Mouse (Mus musculus): Measurements from ENCODE around the gene Plk5.

Gene Plk5

GRCm38 (mm10) chr10:80357336-80357735, 1.1 kb downstream of the Plk5 start:
- no peak for DNase-seq (ENCODE audit: low read depth, low spot score)

GRCm38 (mm10) chr10:80357994-80358639, 1.9 kb downstream of the Plk5 start:
- DNase-seq (ENCODE audit: low read depth, low spot score): no peak

GRCm38 (mm10) chr10:80363734-80364133, 7.5 kb downstream of the Plk5 start:
- no peak for DNase-seq (ENCODE audit: low read depth, low spot score)

- DNase-seq (ENCODE audit: low read depth, low spot score): no peak
Observed at GRCm38 (mm10) chr10:80365736-80366135, 9.5 kb downstream of the Plk5 start.

GRCm38 (mm10) chr10:80367954-80368353, 11.7 kb downstream of the Plk5 start:
- DNase-seq (ENCODE audit: low read depth, low spot score): no peak

- DNase-seq (ENCODE audit: low read depth, low spot score): no peak
Observed at GRCm38 (mm10) chr10:80368392-80368791, 12.1 kb downstream of the Plk5 start.

GRCm38 (mm10) chr10:80369995-80370747, 13.9 kb downstream of the Plk5 start:
- no peak for DNase-seq (ENCODE audit: low read depth, low spot score)

GRCm38 (mm10) chr10:80371411-80371966, 15.2 kb downstream of the Plk5 start:
- no peak for DNase-seq (ENCODE audit: low read depth, low spot score)

GRCm38 (mm10) chr10:80371983-80372382, 15.7 kb downstream of the Plk5 start:
- DNase-seq (ENCODE audit: low read depth, low spot score): no peak

- no peak for DNase-seq (ENCODE audit: low read depth, low spot score)
Observed at GRCm38 (mm10) chr10:80372706-80373105, 16.4 kb downstream of the Plk5 start.

- peak; percentile 52 for DNase-seq (ENCODE audit: low read depth, low spot score)
Observed at GRCm38 (mm10) chr10:80374063-80374462, 17.8 kb downstream of the Plk5 start.

GRCm38 (mm10) chr10:80376160-80376559, 19.9 kb downstream of the Plk5 start:
- peak; percentile 82 for DNase-seq (ENCODE audit: low read depth, low spot score)

GRCm38 (mm10) chr10:80377716-80378115, 21.5 kb downstream of the Plk5 start:
- DNase-seq (ENCODE audit: low read depth, low spot score): no peak

GRCm38 (mm10) chr10:80382641-80383365, 26.5 kb downstream of the Plk5 start:
- no peak for DNase-seq (ENCODE audit: low read depth, low spot score)

GRCm38 (mm10) chr10:80383431-80383830, 27.2 kb downstream of the Plk5 start:
- DNase-seq (ENCODE audit: low read depth, low spot score): no peak

- DNase-seq (ENCODE audit: low read depth, low spot score): no peak
Observed at GRCm38 (mm10) chr10:80384115-80384639, 27.9 kb downstream of the Plk5 start.

- DNase-seq (ENCODE audit: low read depth, low spot score): no peak
Observed at GRCm38 (mm10) chr10:80384709-80385108, 28.4 kb downstream of the Plk5 start.

GRCm38 (mm10) chr10:80385310-80385709, 29.1 kb downstream of the Plk5 start:
- DNase-seq (ENCODE audit: low read depth, low spot score): no peak

- DNase-seq (ENCODE audit: low read depth, low spot score): no peak
Observed at GRCm38 (mm10) chr10:80385811-80386734, 29.8 kb downstream of the Plk5 start.

GRCm38 (mm10) chr10:80386735-80387471, 30.6 kb downstream of the Plk5 start:
- DNase-seq (ENCODE audit: low read depth, low spot score): no peak

All from c-Kit-negative CD71-positive TER-119-positive erythroid progenitor cells, embryonic 14.5 days (primary cell).